ENCODE assay signal across 18 mouse cellular contexts in genomic region chr17:62608145-62608544, GRCm38 (mm10).
DNase-seq lines count a peak whose midpoint lies in the region; ATAC-seq lines count a peak whose summit lies in the region.
"Had no signal": no experiment of that assay in that cellular context is flagged by ENCODE, and none has a peak within 500 bp of the region (broad histone marks: within the 10 kb centered on the region; RNA-seq: fewer than 3 reads in every experiment).

No protein-coding gene starts in this region.

- no peak overlapping the region for H3K27ac ChIP-seq in hindbrain, embryonic 16.5 days (ENCODE audit: low read depth, low read length)
- H3K27ac ChIP-seq in hindbrain, embryonic 13.5 days = no peak overlapping the region
- H3K27ac ChIP-seq in midbrain, embryonic 12.5 days (replicated peaks) = peak overlapping the region; percentile 17; the same call in 1 of the 2 replicates

- H3K4me1 ChIP-seq in hindbrain, embryonic 16.5 days (ENCODE audit: control insufficient read depth, insufficient read depth, low read depth, low read length) = peaks cover 4% of the 10 kb centered on the region
- peaks cover 28% of the 10 kb centered on the region for H3K4me1 ChIP-seq in hindbrain, embryonic 13.5 days (replicated peaks)
- peaks cover 29% of the 10 kb centered on the region for H3K4me1 ChIP-seq in midbrain, embryonic 12.5 days

- DNase-seq in brain, adult 2 months (ENCODE audit: low read depth, low spot score) = peak; percentile 19
- DNase-seq in retina, embryonic 14.5 days (ENCODE audit: low spot score) = peak; percentile 44
- no peak for DNase-seq in adipocyte (ENCODE audit: low spot score)
- DNase-seq: cerebellum, postnatal 36 days; heart, postnatal 14 days; kidney, adult 8-10 months; kidney, postnatal 4 days; liver; lung, adult 2 months; lung, postnatal 4 days; spleen, adult 18-20 months; thymus, adult 18-20 months had no signal

- no peak overlapping the region for H3K9ac ChIP-seq in hindbrain, embryonic 16.5 days (ENCODE audit: low read depth, low read length)
- no peak overlapping the region for H3K9ac ChIP-seq in hindbrain, embryonic 13.5 days
- no peak overlapping the region for H3K9ac ChIP-seq in midbrain, embryonic 12.5 days (replicated peaks)

- H3K4me3 ChIP-seq in hindbrain, embryonic 16.5 days (ENCODE audit: low read length) = no peak overlapping the region
- no peak overlapping the region for H3K4me3 ChIP-seq in hindbrain, embryonic 13.5 days
- no peak overlapping the region for H3K4me3 ChIP-seq in midbrain, embryonic 12.5 days
- H3K4me3 ChIP-seq: erythroblast, embryonic 14.5 days had no signal

- H3K9me3 ChIP-seq in hindbrain, embryonic 16.5 days (ENCODE audit: control insufficient read depth, low read length) = no peaks in the 10 kb centered on the region
- H3K9me3 ChIP-seq in hindbrain, embryonic 13.5 days = no peaks in the 10 kb centered on the region
- H3K9me3 ChIP-seq in midbrain, embryonic 12.5 days = no peaks in the 10 kb centered on the region

- H3K36me3 ChIP-seq in hindbrain, embryonic 16.5 days (ENCODE audit: control insufficient read depth, insufficient read depth, low read length) = no peaks in the 10 kb centered on the region
- H3K36me3 ChIP-seq in hindbrain, embryonic 13.5 days = no peaks in the 10 kb centered on the region
- peaks cover 9% of the 10 kb centered on the region; the same call in 1 of the 2 replicates for H3K36me3 ChIP-seq in midbrain, embryonic 12.5 days

- whole genome bisulfite sequencing in hindbrain, embryonic 16.5 days = 31% methylated on average over 8 of the region's 8 CpGs
- 42% methylated on average over 8 of the region's 8 CpGs for WGBS in hindbrain, embryonic 13.5 days
- 29% methylated on average over 8 of the region's 8 CpGs for WGBS in midbrain, embryonic 12.5 days

- no peak overlapping the region for H3K4me2 ChIP-seq in hindbrain, embryonic 16.5 days (ENCODE audit: low read length)
- H3K4me2 ChIP-seq in hindbrain, embryonic 13.5 days = no peak overlapping the region
- H3K4me2 ChIP-seq in midbrain, embryonic 12.5 days (replicated peaks) = no peak overlapping the region
- H3K4me2 ChIP-seq: heart, embryonic 11.5 days had no signal

- no peaks in the 10 kb centered on the region for H3K27me3 ChIP-seq in hindbrain, embryonic 16.5 days (replicated peaks; ENCODE audit: control insufficient read depth, insufficient read depth, low read length)
- no peaks in the 10 kb centered on the region for H3K27me3 ChIP-seq in hindbrain, embryonic 13.5 days
- H3K27me3 ChIP-seq in midbrain, embryonic 12.5 days = no peaks in the 10 kb centered on the region

- ATAC-seq in hindbrain, embryonic 16.5 days = peak; percentile 22; the same call in 1 of the 2 replicates
- ATAC-seq in hindbrain, embryonic 13.5 days (ENCODE audit: low FRiP score) = no peak
- peak; percentile 62 for ATAC-seq in midbrain, embryonic 12.5 days (ENCODE audit: low FRiP score, low read depth)
- ATAC-seq in megakaryocyte-erythroid progenitor cell, adult 5-6 weeks (replicated peaks; ENCODE audit: low FRiP score, low TSS enrichment, poor library complexity, severe bottlenecking) = no peak

Comparison
In these comparisons a context has a peak if more than half of its experiments do, and no peak if none do; other contexts are left out.
1. ATAC-seq: peak in hindbrain, embryonic 16.5 days (single experiment) and midbrain, embryonic 12.5 days (single experiment); none in hindbrain, embryonic 13.5 days (single experiment) and megakaryocyte-erythroid progenitor cell, adult 5-6 weeks (single experiment).